Mouse (Mus musculus) cortical plate, adult 2 months (tissue): ENCODE results near the gene Olfr152.

Experiments used
- CTCF ChIP-seq: fragments of 200-500 bp; IDR thresholded peaks from 2 replicates; pipeline ENCODE4 v1.5.1; 2011; ENCODE audit warnings: mild to moderate bottlenecking, control low read depth, low read length; ENCODE audit not compliant: insufficient read depth; ENCODE audit errors: extremely low read depth
- POLR2A ChIP-seq: fragments of 200-500 bp; IDR thresholded peaks from 2 replicates; pipeline ENCODE4 v1.6.1; 2011; ENCODE audit warnings: mild to moderate bottlenecking, low read length, control low read depth; ENCODE audit not compliant: insufficient read depth; ENCODE audit errors: extremely low read depth

GRCm38 (mm10) chr2:87743452-87743851, 35.8 kb upstream of the Olfr152 start, which contains the start of gene Olfr1140:
- TF ChIP-seq CTCF (no peak), POLR2A (no peak)
